Mouse (Mus musculus) kidney, embryonic 15.5 days (tissue): ENCODE data around the gene Spopl. TPM values are rescaled to one million over a fixed set of nuclear protein-coding genes. Genes with fewer than 3 reads are reported as not detected.
"Not testable (repeated sequence)": the region's sequence is repeated elsewhere in the genome, so short reads cannot be mapped to it uniquely, and the experiment has no call there.

Experiments used
- ATAC-seq: fragments of 200-750 bp; cut with Nextera tagmentation; replicated peaks from 2 replicates; pipeline ENCODE4 v1.8.0; 2017; ENCODE audit warnings: moderate TSS enrichment; ENCODE audit not compliant: low FRiP score
- H3K27ac ChIP-seq: fragments of 300-500 bp; sonication (generic); 2 replicates; pipeline ENCODE4 v1.5.1; 2015; ENCODE audit warnings: mild to moderate bottlenecking, inconsistent platforms
- H3K27me3 ChIP-seq: fragments of 300-500 bp; sonication (generic); 2 replicates; pipeline ENCODE4 v1.6.1; 2015; ENCODE audit warnings: inconsistent platforms
- H3K36me3 ChIP-seq: fragments of 300-500 bp; sonication (generic); 2 replicates; pipeline ENCODE4 v1.6.1; 2015; ENCODE audit warnings: inconsistent platforms
- H3K4me1 ChIP-seq: fragments of 300-500 bp; sonication (generic); 2 replicates; pipeline ENCODE4 v1.6.1; 2015; ENCODE audit warnings: inconsistent platforms
- H3K4me2 ChIP-seq: fragments of 300-500 bp; sonication (generic); 2 replicates; pipeline ENCODE4 v1.6.1; 2015; ENCODE audit warnings: moderate library complexity, mild to moderate bottlenecking, inconsistent platforms
- H3K4me3 ChIP-seq: fragments of 300-500 bp; sonication (generic); replicated peaks from 2 replicates; pipeline ENCODE4 v1.5.1; 2015; ENCODE audit warnings: mild to moderate bottlenecking, inconsistent platforms
- H3K9ac ChIP-seq: fragments of 300-500 bp; sonication (generic); 2 replicates; pipeline ENCODE4 v1.6.1; 2015; ENCODE audit warnings: mild to moderate bottlenecking, inconsistent platforms
- H3K9me3 ChIP-seq: fragments of 300-500 bp; sonication (generic); replicated peaks from 2 replicates; pipeline ENCODE4 v1.6.1; 2016; ENCODE audit warnings: inconsistent platforms
- WGBS: fragments of 180-500 bp; shearing (Covaris S2); methylation state at CpG from one replicate; pipeline ENCODE4 v1.1.7; 2015; ENCODE audit warnings: mixed read lengths; 5-methylcytosine and 5-hydroxymethylcytosine counted together
- polyA plus RNA-seq: library from polyadenylated mRNA; unstranded; fragments of >200 nt; fragmentation: Nextera tagmentation; extraction: Ambion mirVana; gene quantifications from 2 replicates; pipeline ENCODE4 v1.2.1, GENCODE M21; 2015

Spopl gene
- polyA plus RNA-seq, 1 experiment from 2014 or later: 10.1 TPM

DNA sequence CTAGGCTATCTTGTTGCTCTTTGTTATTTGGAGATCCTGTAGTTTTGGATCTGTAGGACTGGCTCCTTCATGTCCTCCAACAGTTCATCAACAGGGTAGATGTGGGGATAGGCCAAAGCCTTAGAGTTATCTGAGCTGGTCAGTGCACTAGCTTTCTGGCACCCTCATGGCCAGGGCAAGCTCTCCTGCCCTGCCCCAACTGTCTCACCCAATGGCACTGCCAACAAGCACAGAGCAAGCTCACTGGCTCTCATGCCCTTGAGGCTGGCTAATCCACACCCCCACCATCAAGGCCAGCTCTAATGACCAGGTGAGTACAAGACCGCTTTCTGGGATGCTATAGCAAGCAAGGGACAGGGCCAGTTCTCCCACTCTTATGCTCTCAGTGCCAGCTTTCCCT is 24.7 kb downstream of the Spopl start:
- no peak for ATAC-seq
- Histone ChIP-seq H3K4me3 (no peak overlapping the region), H3K36me3 (no peaks in the 10 kb centered on the region), H3K9ac (no peak overlapping the region), H3K9me3 (no peaks in the 10 kb centered on the region), H3K27ac (no peak overlapping the region), H3K4me1 (no peaks in the 10 kb centered on the region), H3K27me3 (no peaks in the 10 kb centered on the region), H3K4me2 (no peak overlapping the region)
- 96% methylated on average over 1 of the region's 1 CpGs for WGBS

- no peak overlapping the region for H3K4me3 ChIP-seq
- no peaks in the 10 kb centered on the region for H3K27me3 ChIP-seq
- no peak for ATAC-seq
- H3K4me2 ChIP-seq: no peak overlapping the region
- 90% methylated on average over 4 of the region's 4 CpGs for WGBS
- no peak overlapping the region for H3K27ac ChIP-seq
- H3K4me1 ChIP-seq: no peaks in the 10 kb centered on the region
- peaks cover 9% of the 10 kb centered on the region for H3K36me3 ChIP-seq
- no peaks in the 10 kb centered on the region for H3K9me3 ChIP-seq
- no peak overlapping the region for H3K9ac ChIP-seq
Observed at GRCm38 (mm10) chr2:23539967-23540366, 31.9 kb downstream of the Spopl start.

GRCm38 (mm10) chr2:23527717-23528116 is 44.2 kb downstream of the Spopl start:
- H3K9me3 ChIP-seq, H3K27me3 ChIP-seq, ATAC-seq, H3K4me3 ChIP-seq, H3K4me2 ChIP-seq, H3K27ac ChIP-seq, H3K9ac ChIP-seq, H3K4me1 ChIP-seq: not testable (repeated sequence)
- 87% methylated on average over 2 of the region's 2 CpGs for WGBS
- peaks cover 48% of the 10 kb centered on the region for H3K36me3 ChIP-seq

GRCm38 (mm10) chr2:23505141-23505540 is 66.8 kb downstream of the Spopl start:
- no peak for ATAC-seq
- no peaks in the 10 kb centered on the region for H3K27me3 ChIP-seq
- no peak overlapping the region for H3K27ac ChIP-seq
- H3K4me2 ChIP-seq: no peak overlapping the region
- H3K4me3 ChIP-seq: no peak overlapping the region
- H3K9ac ChIP-seq: no peak overlapping the region
- peaks cover 18% of the 10 kb centered on the region for H3K36me3 ChIP-seq
- 96% methylated on average over 3 of the region's 3 CpGs for WGBS
- no peaks in the 10 kb centered on the region for H3K4me1 ChIP-seq
- no peaks in the 10 kb centered on the region for H3K9me3 ChIP-seq

GRCm38 (mm10) chr2:23481715-23482114 is 90.2 kb downstream of the Spopl start:
- no peak for ATAC-seq
- Histone ChIP-seq H3K27ac (no peak overlapping the region), H3K27me3 (no peaks in the 10 kb centered on the region), H3K36me3 (no peaks in the 10 kb centered on the region), H3K9ac (no peak overlapping the region), H3K4me1 (no peaks in the 10 kb centered on the region), H3K9me3 (no peaks in the 10 kb centered on the region), H3K4me3 (no peak overlapping the region), H3K4me2 (no peak overlapping the region)
- 79% methylated on average over 1 of the region's 1 CpGs for WGBS

GRCm38 (mm10) chr2:23467471-23467870 is 104.4 kb downstream of the Spopl start:
- no peak overlapping the region for H3K4me2 ChIP-seq
- H3K27ac ChIP-seq: no peak overlapping the region
- no peak overlapping the region for H3K9ac ChIP-seq
- no peak overlapping the region for H3K4me3 ChIP-seq
- no peak for ATAC-seq
- no peaks in the 10 kb centered on the region for H3K9me3 ChIP-seq
- H3K36me3 ChIP-seq: no peaks in the 10 kb centered on the region
- no peaks in the 10 kb centered on the region for H3K27me3 ChIP-seq
- WGBS: 91% methylated on average over 1 of the region's 1 CpGs
- H3K4me1 ChIP-seq: no peaks in the 10 kb centered on the region

DNA sequence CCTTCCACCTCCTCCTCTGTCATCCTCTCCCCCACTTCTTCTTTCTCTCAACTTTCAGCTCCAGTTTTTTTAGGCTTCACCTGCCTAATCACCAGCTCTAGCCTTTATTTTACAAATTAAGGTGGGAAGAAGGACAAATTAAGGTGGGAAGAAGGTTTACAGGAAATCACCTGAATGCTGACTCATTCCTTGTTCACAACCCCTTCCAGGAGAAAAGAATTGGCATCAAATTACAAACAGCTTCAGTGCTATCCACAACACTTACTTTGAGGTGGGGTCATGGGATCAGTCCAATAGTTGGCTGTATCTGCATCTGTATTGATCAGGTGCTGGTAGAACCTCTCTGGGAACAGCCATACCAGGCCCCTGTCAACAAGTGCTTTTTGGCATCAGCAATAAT is 114.5 kb downstream of the Spopl start:
- Histone ChIP-seq H3K27ac (no peak overlapping the region), H3K27me3 (no peaks in the 10 kb centered on the region), H3K9ac (no peak overlapping the region), H3K36me3 (no peaks in the 10 kb centered on the region), H3K9me3 (no peaks in the 10 kb centered on the region), H3K4me1 (no peaks in the 10 kb centered on the region), H3K4me3 (no peak overlapping the region), H3K4me2 (no peak overlapping the region)
- no peak for ATAC-seq
